Mouse (Mus musculus) forebrain, embryonic 11.5 days (tissue): ENCODE results near the gene 4930467E23Rik. TPM values are rescaled to one million over a fixed set of nuclear protein-coding genes. Genes with fewer than 3 reads are reported as not detected.
A peak's percentile ranks its signal among the peaks of the same experiment; 100 is the strongest.
"Not testable (repeated sequence)": the region's sequence is repeated elsewhere in the genome, so short reads cannot be mapped to it uniquely, and the experiment has no call there.

Source experiments
- ATAC-seq: fragments of 200-750 bp; cut with Nextera tagmentation; replicated peaks from 2 replicates; pipeline ENCODE4 v1.8.0; 2017; ENCODE audit warnings: moderate TSS enrichment; ENCODE audit not compliant: low FRiP score
- DNase-seq: peaks from one replicate; pipeline ENCODE4 v3.0.0-alpha.2; 2017; ENCODE audit warnings: low spot score
- H3K27ac ChIP-seq: fragments of 300-500 bp; sonication (generic); 2 replicates; pipeline ENCODE4 v1.5.1; 2014; ENCODE audit warnings: low read depth, low read length
- H3K27me3 ChIP-seq: fragments of 300-500 bp; sonication (generic); 2 replicates; pipeline ENCODE4 v1.6.1; 2014; ENCODE audit warnings: mild to moderate bottlenecking, low read length, mixed read lengths; ENCODE audit not compliant: control insufficient read depth, insufficient read depth
- H3K36me3 ChIP-seq: fragments of 300-500 bp; sonication (generic); 2 replicates; pipeline ENCODE4 v1.6.1; 2014; ENCODE audit warnings: mild to moderate bottlenecking, low read length, moderate library complexity, mixed read lengths; ENCODE audit not compliant: control insufficient read depth, insufficient read depth
- H3K4me1 ChIP-seq: fragments of 300-500 bp; sonication (generic); replicated peaks from 2 replicates; pipeline ENCODE4 v1.6.1; 2014; ENCODE audit warnings: low read length, mixed read lengths; ENCODE audit not compliant: control insufficient read depth, insufficient read depth
- H3K4me2 ChIP-seq: fragments of 300-500 bp; sonication (generic); 2 replicates; pipeline ENCODE4 v1.6.1; 2014; ENCODE audit warnings: low read depth, mild to moderate bottlenecking, low read length, moderate library complexity, mixed read lengths; ENCODE audit not compliant: severe bottlenecking
- H3K4me3 ChIP-seq: fragments of 300-500 bp; sonication (generic); 2 replicates; pipeline ENCODE4 v1.5.1; 2014; ENCODE audit warnings: low read depth, low read length
- H3K9ac ChIP-seq: fragments of 300-500 bp; sonication (generic); 2 replicates; pipeline ENCODE4 v1.6.1; 2014; ENCODE audit warnings: low read length
- H3K9me3 ChIP-seq: fragments of 300-500 bp; sonication (generic); 2 replicates; pipeline ENCODE4 v1.6.1; 2016; ENCODE audit warnings: low read length, mixed read lengths; ENCODE audit not compliant: control insufficient read depth
- WGBS: fragments of 180-500 bp; shearing (Covaris S2); extraction: QIAGEN DNeasy Blood & Tissue Kit; methylation state at CpG from one replicate; pipeline ENCODE4 v1.1.7; 2014; 5-methylcytosine and 5-hydroxymethylcytosine counted together
- polyA plus RNA-seq: library from polyadenylated mRNA; unstranded; fragments of >200 nt; fragmentation: Nextera tagmentation; extraction: Ambion mirVana; gene quantifications from 2 replicates; pipeline ENCODE4 v1.2.1, GENCODE M21; 2014

4930467E23Rik gene
- polyA plus RNA-seq, 1 experiment from 2014 or later = not detected

DNA sequence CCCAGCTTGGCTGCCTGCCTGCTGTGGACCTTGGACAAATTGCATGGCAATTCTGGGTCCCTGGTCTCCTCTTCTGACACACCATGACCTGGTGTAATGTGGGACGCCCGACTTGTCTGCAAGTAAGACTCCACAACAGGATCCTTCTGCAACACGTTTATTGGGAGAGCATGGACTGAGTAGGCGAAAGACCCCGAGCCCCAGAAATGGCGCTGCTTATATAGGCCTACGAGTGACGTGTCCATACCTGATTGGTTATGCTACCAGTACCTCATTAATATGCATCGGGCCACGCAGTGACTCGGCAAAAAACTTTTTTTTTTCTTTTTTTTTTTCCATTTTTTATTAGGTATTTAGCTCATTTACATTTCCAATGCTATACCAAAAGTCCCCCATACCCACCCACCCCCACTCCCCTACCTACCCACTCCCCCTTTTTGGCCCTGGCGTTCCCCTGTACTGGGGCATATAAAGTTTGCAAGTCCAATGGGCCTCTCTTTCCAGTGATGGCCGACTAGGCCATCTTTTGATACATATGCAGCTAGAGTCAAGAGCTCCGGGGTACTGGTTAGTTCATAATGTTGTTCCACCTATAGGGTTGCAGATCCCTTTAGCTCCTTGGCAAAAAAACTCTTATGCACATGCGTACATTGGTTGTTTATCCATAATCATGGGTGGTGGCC lies 21.5 kb upstream of the 4930467E23Rik start:
- not testable (repeated sequence) for H3K4me2 ChIP-seq, H3K4me1 ChIP-seq, H3K36me3 ChIP-seq, H3K27ac ChIP-seq, H3K4me3 ChIP-seq, H3K27me3 ChIP-seq, H3K9me3 ChIP-seq, H3K9ac ChIP-seq, DNase-seq
- peak; percentile 39; the same call in 1 of the 2 replicates for ATAC-seq
- WGBS = 81% methylated on average over 13 of the region's 15 CpGs

DNA sequence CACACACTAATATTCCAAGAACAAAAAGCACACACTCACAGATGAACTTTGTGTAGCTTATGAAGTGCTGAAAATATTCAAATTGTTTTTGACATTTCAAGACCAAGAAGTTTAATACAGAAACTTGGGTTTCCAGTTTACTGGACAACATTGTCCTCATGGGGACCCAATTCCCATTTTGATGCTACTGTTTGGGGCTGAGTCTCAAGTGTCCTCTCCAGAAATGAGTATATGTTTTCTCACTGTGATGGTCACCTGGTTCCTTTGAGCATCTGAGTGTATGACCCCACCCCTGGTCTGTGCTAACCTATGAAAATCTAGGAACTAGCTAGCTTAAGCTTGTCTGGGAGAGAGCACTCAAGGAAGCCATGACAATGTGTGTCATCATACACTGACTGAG lies 20.4 kb upstream of the 4930467E23Rik start:
- not testable (repeated sequence) for H3K27ac ChIP-seq, H3K4me1 ChIP-seq, H3K9me3 ChIP-seq, H3K36me3 ChIP-seq, H3K4me2 ChIP-seq, H3K9ac ChIP-seq, DNase-seq, H3K4me3 ChIP-seq, ATAC-seq, H3K27me3 ChIP-seq

DNA sequence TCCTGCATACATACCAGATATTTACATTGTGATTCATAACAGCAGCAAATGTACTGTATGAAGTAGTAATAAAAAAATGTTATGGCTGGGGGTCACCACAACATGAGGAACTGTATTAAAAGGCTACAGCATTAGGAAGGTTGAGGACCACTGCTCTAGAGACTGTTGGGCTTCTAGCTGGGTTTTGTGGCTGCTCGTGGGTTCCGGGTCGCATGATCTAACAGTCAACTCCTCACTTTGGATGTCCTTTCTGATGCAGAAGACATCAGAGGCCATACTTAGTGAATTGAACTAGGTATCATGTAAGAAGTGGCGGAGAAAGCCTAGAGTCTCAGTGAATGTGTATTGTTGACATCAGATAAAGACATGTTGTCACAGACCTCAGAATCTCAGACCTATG lies 19.9 kb upstream of the 4930467E23Rik start:
- H3K4me3 ChIP-seq, H3K36me3 ChIP-seq, H3K9me3 ChIP-seq, ATAC-seq, H3K9ac ChIP-seq, H3K4me2 ChIP-seq, DNase-seq, H3K27me3 ChIP-seq, H3K27ac ChIP-seq, H3K4me1 ChIP-seq: not testable (repeated sequence)
- WGBS = 89% methylated on average over 4 of the region's 4 CpGs

DNA sequence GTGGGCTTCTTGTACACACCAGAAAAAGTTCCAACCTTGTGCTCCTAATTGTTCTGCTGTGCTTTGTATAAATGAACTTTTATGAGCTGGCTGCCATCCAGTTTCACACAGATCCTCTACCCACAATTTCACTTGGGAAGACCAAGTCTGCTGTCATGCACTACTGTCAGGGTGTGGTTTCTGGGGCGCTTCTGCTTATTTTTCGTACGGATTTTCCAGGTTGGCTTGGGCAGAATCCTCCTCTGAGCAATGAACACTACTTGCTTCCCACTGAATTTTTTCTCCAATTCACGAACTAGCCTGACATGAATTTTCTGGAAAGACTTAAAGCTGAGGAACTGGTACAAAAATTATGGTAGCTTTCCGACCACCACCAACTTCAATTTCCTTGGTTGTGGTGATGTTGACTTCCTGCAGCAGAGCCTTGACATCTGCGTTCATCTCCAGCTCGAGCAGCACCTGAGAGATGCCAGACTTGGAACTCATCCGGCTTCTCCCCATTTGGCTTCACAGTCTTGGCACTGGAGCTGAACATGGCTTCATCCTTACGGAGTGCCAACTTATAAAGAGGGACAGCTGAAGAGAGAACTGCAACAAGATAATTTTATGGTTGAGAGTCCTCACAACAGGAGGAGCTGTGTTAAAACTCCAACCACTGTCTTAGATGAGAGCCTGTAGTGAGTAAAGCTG lies 18.1 kb upstream of the 4930467E23Rik start:
- 94% methylated on average over 5 of the region's 9 CpGs for WGBS
- not testable (repeated sequence) for H3K27me3 ChIP-seq, H3K36me3 ChIP-seq, H3K4me1 ChIP-seq, H3K4me2 ChIP-seq, H3K9me3 ChIP-seq, H3K9ac ChIP-seq, H3K4me3 ChIP-seq, DNase-seq, H3K27ac ChIP-seq
- ATAC-seq = 0 out of 2 replicates have a peak, but pooled peaks have one; percentile 44

DNA sequence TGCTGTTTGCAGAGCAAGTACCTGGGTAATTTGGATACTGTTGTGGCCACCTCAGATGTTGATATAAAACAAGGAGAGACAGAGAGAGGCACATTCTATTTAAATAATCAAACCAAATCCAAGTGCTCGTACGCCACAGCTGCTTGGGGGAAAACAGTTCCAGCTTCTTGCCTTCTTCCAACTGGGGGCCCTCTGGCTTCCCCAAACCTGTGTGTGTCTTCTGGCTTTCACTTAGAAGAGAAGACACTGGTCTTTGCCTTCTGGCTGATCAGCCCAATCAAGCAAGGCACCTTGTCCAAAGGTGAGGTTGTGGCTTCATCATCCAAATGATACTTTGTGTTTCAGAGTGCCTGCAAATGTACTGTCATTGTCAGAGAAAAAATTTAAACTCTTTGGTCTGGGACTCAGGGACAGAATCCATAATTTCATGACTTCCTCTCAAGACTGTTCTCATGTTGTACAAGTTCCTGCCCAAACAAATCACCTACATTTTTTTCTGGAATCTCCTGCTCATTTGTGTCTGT lies 17.1 kb upstream of the 4930467E23Rik start:
- not testable (repeated sequence) for H3K9me3 ChIP-seq, H3K27me3 ChIP-seq, H3K27ac ChIP-seq, DNase-seq, ATAC-seq, H3K4me2 ChIP-seq, H3K9ac ChIP-seq, H3K4me3 ChIP-seq, H3K36me3 ChIP-seq, H3K4me1 ChIP-seq
- 95% methylated on average over 2 of the region's 2 CpGs for WGBS

DNA sequence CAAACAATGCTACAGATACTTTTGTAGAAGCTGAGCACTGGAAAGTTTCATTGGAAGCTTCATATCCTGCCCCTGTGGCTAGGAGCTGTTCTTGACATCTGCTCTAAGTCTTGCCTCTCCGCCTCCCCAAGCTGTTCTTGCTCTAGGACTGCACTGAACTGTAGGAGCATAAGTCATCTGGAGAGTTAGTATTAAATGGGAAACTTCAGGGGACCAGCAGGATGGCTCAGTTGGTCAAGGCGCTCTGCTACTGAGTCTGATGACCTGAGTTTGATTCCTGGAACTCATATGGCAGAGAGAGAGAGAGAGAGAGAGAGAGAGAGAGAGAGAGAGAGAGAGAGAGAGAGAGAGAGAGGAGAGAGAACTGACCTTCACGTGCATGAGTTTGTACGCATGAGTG lies 16.6 kb upstream of the 4930467E23Rik start:
- H3K27me3 ChIP-seq, DNase-seq: not testable (repeated sequence)
- WGBS = 75% methylated on average over 4 of the region's 4 CpGs

DNA sequence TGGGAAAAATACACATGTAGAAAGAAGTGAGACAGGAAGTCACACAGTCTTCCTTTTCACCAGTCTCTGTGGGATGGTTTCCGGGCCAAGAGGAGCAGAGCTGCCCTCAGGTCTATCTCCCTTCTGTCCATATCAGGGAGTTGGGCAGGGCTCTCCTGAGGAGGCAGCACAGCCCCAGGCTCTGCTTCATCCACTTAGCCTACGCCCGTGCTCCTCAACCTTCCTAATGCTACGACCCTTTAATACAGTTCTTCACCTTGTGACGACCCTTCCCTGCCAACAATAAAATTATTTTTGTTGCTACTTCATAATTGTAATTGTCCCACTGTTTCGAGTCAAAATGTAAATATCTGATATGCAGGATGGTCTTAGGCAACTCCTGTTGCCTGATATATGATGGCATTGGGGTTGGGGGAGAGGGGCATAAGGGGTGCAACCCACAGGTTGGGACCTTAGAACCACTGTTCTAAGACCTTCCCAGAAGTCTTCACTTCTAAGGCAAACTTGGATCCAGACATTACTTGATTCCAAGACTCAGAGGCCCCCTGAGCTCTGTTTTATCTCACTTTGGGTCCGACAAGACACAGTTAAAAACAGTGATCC lies 16.0 kb upstream of the 4930467E23Rik start:
- not testable (repeated sequence) for H3K36me3 ChIP-seq, H3K27me3 ChIP-seq, H3K9me3 ChIP-seq, H3K4me1 ChIP-seq, DNase-seq, H3K4me3 ChIP-seq, H3K27ac ChIP-seq, H3K4me2 ChIP-seq, H3K9ac ChIP-seq
- WGBS = 90% methylated on average over 6 of the region's 7 CpGs
- peak; percentile 65 for ATAC-seq

More for the DNA sequence above, 16.6 kb upstream of the 4930467E23Rik start:
- not testable (repeated sequence) for H3K4me2 ChIP-seq, H3K36me3 ChIP-seq, ATAC-seq, H3K27ac ChIP-seq, H3K4me3 ChIP-seq, H3K9me3 ChIP-seq, H3K4me1 ChIP-seq, H3K9ac ChIP-seq

DNA sequence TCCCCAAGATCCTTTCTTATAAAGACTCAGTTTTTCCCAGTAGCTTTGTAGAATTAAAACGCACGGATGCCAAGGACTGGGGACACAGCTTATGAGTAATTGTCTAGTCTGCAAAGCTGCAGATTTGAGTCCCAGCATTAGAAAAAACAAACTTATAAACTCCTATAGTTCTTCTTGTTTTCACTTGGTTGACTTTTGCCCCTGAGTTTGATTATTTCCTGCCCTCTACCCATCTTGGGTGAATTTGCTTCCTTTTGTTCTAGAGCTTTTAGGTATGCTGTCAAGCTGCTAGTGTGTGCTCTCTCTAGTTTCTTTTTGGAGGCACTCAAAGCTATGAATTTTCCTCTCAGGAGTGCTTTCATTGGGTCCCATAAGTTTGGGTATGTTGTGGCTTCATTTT lies 14.9 kb upstream of the 4930467E23Rik start:
- DNase-seq, ATAC-seq, H3K9me3 ChIP-seq, H3K27me3 ChIP-seq, H3K4me2 ChIP-seq, H3K4me3 ChIP-seq, H3K9ac ChIP-seq, H3K4me1 ChIP-seq, H3K36me3 ChIP-seq, H3K27ac ChIP-seq: not testable (repeated sequence)
- 90% methylated on average over 2 of the region's 2 CpGs for whole genome bisulfite sequencing
